Mouse (Mus musculus): ENCODE data around the gene Cyth1.

GRCm38 (mm10) chr11:118207424-118208033 lies 40.9 kb downstream of the Cyth1 start:
- TF ChIP-seq CTCF (IDR thresholded peaks at IDR 0.05; ENCODE audit: low read depth, low read length), result no peak
- TF ChIP-seq POLR2A (IDR thresholded peaks at IDR 0.05; ENCODE audit: insufficient read depth, low read length), result no peak
- no peak for TF ChIP-seq EP300 (IDR thresholded peaks at IDR 0.05; ENCODE audit: insufficient read depth, low read depth, low read length)

Measured in ES-Bruce4 (cell line).